Mouse (Mus musculus): ENCODE measurements at regions not wholly inside any gene's neighbourhood (a gene's known extent, or its start where the extent isn't known, plus 50 kb on each side); places are given as distances from the start of the nearest gene placed in this dataset.

- Histone ChIP-seq H3K4me3 (no peak overlapping the region), H3K27me3 (ENCODE audit: low read depth, poor library complexity, severe bottlenecking) (no peaks in the 10 kb centered on the region), H3K9me3 (replicated peaks) (no peaks in the 10 kb centered on the region), H3K4me1 (peaks cover 7% of the 10 kb centered on the region; the same call in 1 of the 2 replicates), H3K27ac (no peak overlapping the region), H3K36me3 (no peaks in the 10 kb centered on the region)
- DNase-seq (ENCODE audit: low spot score) = no peak
- 93% methylated on average over 4 of the region's 4 CpGs for WGBS
Measured at GRCm38 (mm10) chr12:12517020-12517419, 255.1 kb downstream of the Fam49a start.

- H3K4me1 ChIP-seq = peaks cover 19% of the 10 kb centered on the region
- H3K4me3 ChIP-seq = no peak overlapping the region
- no peaks in the 10 kb centered on the region for H3K36me3 ChIP-seq
- H3K27ac ChIP-seq = no peak overlapping the region
- no peaks in the 10 kb centered on the region for H3K27me3 ChIP-seq (ENCODE audit: low read depth, poor library complexity, severe bottlenecking)
- DNase-seq (ENCODE audit: low spot score) = no peak
- no peaks in the 10 kb centered on the region for H3K9me3 ChIP-seq (replicated peaks)
Measured at GRCm38 (mm10) chr12:12510764-12511163, 248.8 kb downstream of the Fam49a start.

- WGBS = 21% methylated on average over 9 of the region's 9 CpGs
- H3K27ac ChIP-seq = peak overlapping the region; percentile 61
- DNase-seq (ENCODE audit: low spot score) = peak; percentile 52
- peaks cover 19% of the 10 kb centered on the region for H3K4me1 ChIP-seq
- H3K36me3 ChIP-seq = no peaks in the 10 kb centered on the region
- H3K9me3 ChIP-seq (replicated peaks) = no peaks in the 10 kb centered on the region
- no peaks in the 10 kb centered on the region for H3K27me3 ChIP-seq (ENCODE audit: low read depth, poor library complexity, severe bottlenecking)
- no peak overlapping the region for H3K4me3 ChIP-seq
Measured at GRCm38 (mm10) chr12:12509164-12509937, 247.4 kb downstream of the Fam49a start.

GRCm38 (mm10) chr12:12508487-12509125 lies 246.7 kb downstream of the Fam49a start:
- DNase-seq (ENCODE audit: low spot score) = no peak
- Histone ChIP-seq H3K4me3 (no peak overlapping the region), H3K36me3 (no peaks in the 10 kb centered on the region), H3K27ac (peak overlapping the region; percentile 61), H3K27me3 (ENCODE audit: low read depth, poor library complexity, severe bottlenecking) (no peaks in the 10 kb centered on the region), H3K4me1 (peaks cover 19% of the 10 kb centered on the region), H3K9me3 (replicated peaks) (no peaks in the 10 kb centered on the region)
- WGBS = 69% methylated on average over 9 of the region's 9 CpGs

- DNase-seq (ENCODE audit: low spot score) = no peak
- Histone ChIP-seq H3K4me3 (no peak overlapping the region), H3K4me1 (peaks cover 19% of the 10 kb centered on the region), H3K27ac (no peak overlapping the region), H3K27me3 (ENCODE audit: low read depth, poor library complexity, severe bottlenecking) (no peaks in the 10 kb centered on the region), H3K36me3 (no peaks in the 10 kb centered on the region), H3K9me3 (replicated peaks) (no peaks in the 10 kb centered on the region)
- WGBS = 94% methylated on average over 3 of the region's 3 CpGs
Measured at GRCm38 (mm10) chr12:12506671-12507070, 244.7 kb downstream of the Fam49a start.

- 88% methylated on average over 4 of the region's 4 CpGs for WGBS
- no peaks in the 10 kb centered on the region for H3K36me3 ChIP-seq
- H3K27me3 ChIP-seq (ENCODE audit: low read depth, poor library complexity, severe bottlenecking) = no peaks in the 10 kb centered on the region
- no peak overlapping the region for H3K4me3 ChIP-seq
- no peak overlapping the region for H3K27ac ChIP-seq
- H3K4me1 ChIP-seq = peaks cover 19% of the 10 kb centered on the region
- no peak for DNase-seq (ENCODE audit: low spot score)
- no peaks in the 10 kb centered on the region for H3K9me3 ChIP-seq (replicated peaks)
Measured at GRCm38 (mm10) chr12:12505590-12505989, 243.7 kb downstream of the Fam49a start.

GRCm38 (mm10) chr12:12499903-12500302 lies 238.0 kb downstream of the Fam49a start:
- Histone ChIP-seq H3K4me1 (peaks cover 5% of the 10 kb centered on the region; the same call in 1 of the 2 replicates), H3K4me3 (no peak overlapping the region), H3K9me3 (replicated peaks) (no peaks in the 10 kb centered on the region), H3K36me3 (no peaks in the 10 kb centered on the region), H3K27me3 (ENCODE audit: low read depth, poor library complexity, severe bottlenecking) (no peaks in the 10 kb centered on the region), H3K27ac (no peak overlapping the region)
- DNase-seq (ENCODE audit: low spot score) = no peak
- WGBS = 78% methylated on average over 3 of the region's 3 CpGs

- peaks cover 5% of the 10 kb centered on the region; the same call in 1 of the 2 replicates for H3K4me1 ChIP-seq
- no peak overlapping the region for H3K4me3 ChIP-seq
- DNase-seq (ENCODE audit: low spot score) = no peak
- H3K9me3 ChIP-seq (replicated peaks) = no peaks in the 10 kb centered on the region
- H3K36me3 ChIP-seq = no peaks in the 10 kb centered on the region
- no peak overlapping the region for H3K27ac ChIP-seq
- no peaks in the 10 kb centered on the region for H3K27me3 ChIP-seq (ENCODE audit: low read depth, poor library complexity, severe bottlenecking)
Measured at GRCm38 (mm10) chr12:12498621-12499020, 236.7 kb downstream of the Fam49a start.

- Histone ChIP-seq H3K9me3 (replicated peaks) (no peaks in the 10 kb centered on the region), H3K36me3 (no peaks in the 10 kb centered on the region), H3K27ac (no peak overlapping the region), H3K27me3 (ENCODE audit: low read depth, poor library complexity, severe bottlenecking) (no peaks in the 10 kb centered on the region), H3K4me1 (peaks cover 5% of the 10 kb centered on the region; the same call in 1 of the 2 replicates), H3K4me3 (no peak overlapping the region)
- WGBS = 93% methylated on average over 6 of the region's 6 CpGs
- no peak for DNase-seq (ENCODE audit: low spot score)
Measured at GRCm38 (mm10) chr12:12497277-12497841, 235.4 kb downstream of the Fam49a start.

GRCm38 (mm10) chr12:12496593-12497141 lies 234.7 kb downstream of the Fam49a start:
- 90% methylated on average over 7 of the region's 7 CpGs for WGBS
- Histone ChIP-seq H3K36me3 (no peaks in the 10 kb centered on the region), H3K4me3 (no peak overlapping the region), H3K9me3 (replicated peaks) (no peaks in the 10 kb centered on the region), H3K27me3 (ENCODE audit: low read depth, poor library complexity, severe bottlenecking) (no peaks in the 10 kb centered on the region), H3K4me1 (peaks cover 5% of the 10 kb centered on the region; the same call in 1 of the 2 replicates), H3K27ac (0 out of 2 replicates have a peak overlapping the region, but pooled peaks have one; percentile 25)
- no peak for DNase-seq (ENCODE audit: low spot score)

- Histone ChIP-seq H3K4me3 (no peak overlapping the region), H3K27me3 (ENCODE audit: low read depth, poor library complexity, severe bottlenecking) (no peaks in the 10 kb centered on the region), H3K36me3 (no peaks in the 10 kb centered on the region), H3K4me1 (peaks cover 10% of the 10 kb centered on the region), H3K9me3 (replicated peaks) (no peaks in the 10 kb centered on the region), H3K27ac (no peak overlapping the region)
- WGBS = 85% methylated on average over 1 of the region's 1 CpGs
- DNase-seq (ENCODE audit: low spot score) = no peak
Measured at GRCm38 (mm10) chr12:12490173-12490572, 228.2 kb downstream of the Fam49a start.

GRCm38 (mm10) chr12:12488090-12488489 lies 226.2 kb downstream of the Fam49a start:
- Histone ChIP-seq H3K36me3 (no peaks in the 10 kb centered on the region), H3K4me3 (no peak overlapping the region), H3K27ac (no peak overlapping the region), H3K4me1 (peaks cover 16% of the 10 kb centered on the region), H3K9me3 (replicated peaks) (no peaks in the 10 kb centered on the region), H3K27me3 (ENCODE audit: low read depth, poor library complexity, severe bottlenecking) (no peaks in the 10 kb centered on the region)
- WGBS = 81% methylated on average over 1 of the region's 1 CpGs
- no peak for DNase-seq (ENCODE audit: low spot score)
